Comparison of ENCODE assay signal across 8 mouse cellular contexts in genomic region chr7:49120935-49121691, GRCm38 (mm10).
DNase-seq lines count a peak whose midpoint lies in the region; ATAC-seq and TF ChIP-seq lines count a peak whose summit lies in the region.

No protein-coding gene starts in this region.

- peak; percentile 42 for DNase-seq in T-cell, adult 2 months (ENCODE audit: low spot score)
- peak; percentile 93 to 96 for DNase-seq in cerebellum, postnatal 4 days (ENCODE audit: low spot score in 2 of 2)
- peak; percentile 86 for DNase-seq in gastrocnemius, adult 2 months
- DNase-seq in left cerebral cortex, adult 11 months (ENCODE audit: low spot score) = peak; percentile 68
- peak; percentile 85 to 90 for DNase-seq in lung, postnatal 4 days
- DNase-seq in right cerebral cortex, postnatal 10 days (ENCODE audit: low spot score in 2 of 2) = peak; percentile 90 to 95
- DNase-seq in urinary bladder, postnatal 14 days (ENCODE audit: low spot score) = peak; percentile 90

- 23% methylated on average over 20 of the region's 20 CpGs for WGBS in hindbrain, embryonic 16.5 days

- intact Hi-C loops in gastrocnemius, adult 2 months (cut with DNase I) = loop anchor here (1.0 to 2.0 kb wide), 2 partner anchors 227 to 370 kb away; no protein-coding TSS in a partner anchor

- TF ChIP-seq CTCF in gastrocnemius, adult 2 months (IDR thresholded peaks at IDR 0.05) = peak; percentile 95; the same call in 1 of the 2 replicates

- no peak overlapping the region for H3K4me3 ChIP-seq in gastrocnemius, adult 2 months
- peak overlapping the region; percentile 20 for H3K4me3 ChIP-seq in hindbrain, embryonic 16.5 days (ENCODE audit: low read length)

- peak; percentile 85 for ATAC-seq in hindbrain, embryonic 16.5 days

- no peak overlapping the region; the same call in 1 of the 2 replicates for H3K9ac ChIP-seq in hindbrain, embryonic 16.5 days (ENCODE audit: low read depth, low read length)

- H3K27ac ChIP-seq in gastrocnemius, adult 2 months = no peak overlapping the region
- H3K27ac ChIP-seq in hindbrain, embryonic 16.5 days (ENCODE audit: low read depth, low read length) = peak overlapping the region; percentile 24; the same call in 1 of the 2 replicates

- H3K9me3 ChIP-seq in hindbrain, embryonic 16.5 days (ENCODE audit: control insufficient read depth, low read length) = no peaks in the 10 kb centered on the region

- peaks cover 21% of the 10 kb centered on the region for H3K4me1 ChIP-seq in hindbrain, embryonic 16.5 days (ENCODE audit: control insufficient read depth, insufficient read depth, low read depth, low read length)

- no peaks in the 10 kb centered on the region for H3K27me3 ChIP-seq in hindbrain, embryonic 16.5 days (replicated peaks; ENCODE audit: control insufficient read depth, insufficient read depth, low read length)

- no peaks in the 10 kb centered on the region for H3K36me3 ChIP-seq in hindbrain, embryonic 16.5 days (ENCODE audit: control insufficient read depth, insufficient read depth, low read length)

- peak overlapping the region; percentile 60 for H3K4me2 ChIP-seq in hindbrain, embryonic 16.5 days (ENCODE audit: low read length)

Comparison
In these comparisons a context has a peak if more than half of its experiments do, and no peak if none do; other contexts are left out.
1. DNase-seq: peak in every context shown above with its lines; median percentile 94 in cerebellum, postnatal 4 days; 92 in right cerebral cortex, postnatal 10 days; 90 in urinary bladder, postnatal 14 days; 88 in lung, postnatal 4 days; 86 in gastrocnemius, adult 2 months; 68 in left cerebral cortex, adult 11 months; 42 in T-cell, adult 2 months.